Mouse (Mus musculus): ENCODE measurements around the gene Angel1. TPM values are rescaled to one million over a fixed set of nuclear protein-coding genes. Genes with fewer than 3 reads are reported as not detected.

Gene Angel1
- polyA plus RNA-seq, 1 experiment from 2014 or later: 0.80 TPM

GRCm38 (mm10) chr12:86699965-86700926 is 26.0 kb downstream of the Angel1 start:
- Histone ChIP-seq H3K4me2 (ENCODE audit: low read depth, low read length) (no peak overlapping the region), H3K9me3 (ENCODE audit: low read length) (no peaks in the 10 kb centered on the region), H3K27ac (ENCODE audit: low read depth) (no peak overlapping the region), H3K27me3 (ENCODE audit: insufficient read depth, low read length) (no peaks in the 10 kb centered on the region), H3K9ac (replicated peaks) (no peak overlapping the region), H3K36me3 (replicated peaks; ENCODE audit: insufficient read depth, low read length) (no peaks in the 10 kb centered on the region), H3K4me3 (ENCODE audit: low read depth, low read length) (no peak overlapping the region), H3K4me1 (ENCODE audit: insufficient read depth) (no peaks in the 10 kb centered on the region)
- TF ChIP-seq EP300 (IDR thresholded peaks at IDR 0.05; ENCODE audit: low read depth) (no peak), CTCF (IDR thresholded peaks at IDR 0.05; ENCODE audit: low read depth) (no peak)
- ATAC-seq (no peak), DNase-seq (no peak)
- 53% methylated on average over 19 of the region's 19 CpGs for WGBS (ENCODE audit: insufficient replicate concordance)

- Histone ChIP-seq H3K27me3 (ENCODE audit: insufficient read depth, low read length) (no peaks in the 10 kb centered on the region), H3K36me3 (replicated peaks; ENCODE audit: insufficient read depth, low read length) (no peaks in the 10 kb centered on the region), H3K4me3 (ENCODE audit: low read depth, low read length) (no peak overlapping the region), H3K4me1 (ENCODE audit: insufficient read depth) (no peaks in the 10 kb centered on the region), H3K4me2 (ENCODE audit: low read depth, low read length) (no peak overlapping the region), H3K9ac (replicated peaks) (no peak overlapping the region), H3K9me3 (ENCODE audit: low read length) (no peaks in the 10 kb centered on the region), H3K27ac (ENCODE audit: low read depth) (no peak overlapping the region)
- TF ChIP-seq EP300 (IDR thresholded peaks at IDR 0.05; ENCODE audit: low read depth): no peak
- no peak for TF ChIP-seq CTCF (IDR thresholded peaks at IDR 0.05; ENCODE audit: low read depth)
- ATAC-seq: no peak
- no peak for DNase-seq
Measured at GRCm38 (mm10) chr12:86698537-86698936, 27.7 kb downstream of the Angel1 start.

DNA sequence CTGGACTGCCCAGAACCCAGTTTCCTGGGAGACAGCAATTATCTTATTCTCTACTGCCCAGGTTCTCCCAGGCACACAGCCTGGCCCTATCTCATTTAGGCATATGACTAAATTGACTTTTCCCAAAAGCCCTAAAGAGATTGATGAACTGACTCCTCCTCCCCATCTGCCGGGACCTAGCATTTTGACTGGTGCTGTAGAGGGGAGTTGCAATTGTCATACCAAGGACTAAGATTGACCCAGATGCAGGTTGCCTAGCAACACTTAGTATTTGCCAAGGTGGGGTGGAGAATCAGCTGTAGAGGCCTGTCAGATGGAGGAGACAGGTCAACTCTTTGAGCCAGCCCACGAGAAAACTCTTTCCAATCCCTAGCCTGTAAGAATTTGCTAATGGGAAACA is 28.3 kb downstream of the Angel1 start:
- Histone ChIP-seq H3K4me1 (ENCODE audit: insufficient read depth) (no peaks in the 10 kb centered on the region), H3K9me3 (ENCODE audit: low read length) (no peaks in the 10 kb centered on the region), H3K9ac (replicated peaks) (no peak overlapping the region), H3K4me2 (ENCODE audit: low read depth, low read length) (no peak overlapping the region), H3K36me3 (replicated peaks; ENCODE audit: insufficient read depth, low read length) (no peaks in the 10 kb centered on the region), H3K27me3 (ENCODE audit: insufficient read depth, low read length) (no peaks in the 10 kb centered on the region), H3K4me3 (ENCODE audit: low read depth, low read length) (no peak overlapping the region), H3K27ac (ENCODE audit: low read depth) (no peak overlapping the region)
- ATAC-seq: no peak
- no peak for DNase-seq
- 64% methylated on average over 2 of the region's 2 CpGs for WGBS (ENCODE audit: insufficient replicate concordance)
- TF ChIP-seq CTCF (IDR thresholded peaks at IDR 0.05; ENCODE audit: low read depth): no peak
- no peak for TF ChIP-seq EP300 (IDR thresholded peaks at IDR 0.05; ENCODE audit: low read depth)

GRCm38 (mm10) chr12:86694441-86694840 is 31.8 kb downstream of the Angel1 start:
- 70% methylated on average over 1 of the region's 1 CpGs for WGBS (ENCODE audit: insufficient replicate concordance)
- H3K9me3 ChIP-seq (ENCODE audit: low read length): no peaks in the 10 kb centered on the region
- ATAC-seq: no peak

DNA sequence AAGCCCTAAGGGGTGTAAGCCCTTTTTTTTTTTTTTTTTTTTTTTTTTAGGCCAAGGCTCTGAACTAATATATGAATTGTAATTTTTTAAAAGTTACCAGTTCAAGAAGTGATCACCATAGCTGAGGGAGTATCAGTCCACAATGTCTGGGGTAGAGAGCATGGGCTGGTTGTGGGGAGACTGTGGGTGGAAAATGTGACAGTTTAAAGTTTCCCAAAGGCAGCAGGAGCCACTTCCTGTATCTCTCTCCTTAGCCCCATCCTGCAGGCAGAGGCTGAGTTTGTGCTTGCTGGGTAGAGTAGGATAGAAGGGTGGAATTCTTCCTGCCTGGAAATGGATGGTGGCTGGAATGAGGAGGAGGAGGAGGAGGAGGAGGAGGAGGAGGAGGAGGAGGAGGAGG is 32.9 kb downstream of the Angel1 start:
- TF ChIP-seq EP300 (IDR thresholded peaks at IDR 0.05; ENCODE audit: low read depth): no peak
- no peak for TF ChIP-seq CTCF (IDR thresholded peaks at IDR 0.05; ENCODE audit: low read depth)
- no peaks in the 10 kb centered on the region for H3K9me3 ChIP-seq (ENCODE audit: low read length)

More at GRCm38 (mm10) chr12:86694441-86694840, 31.8 kb downstream of the Angel1 start:
- Histone ChIP-seq H3K27ac (ENCODE audit: low read depth) (no peak overlapping the region), H3K9ac (replicated peaks) (no peak overlapping the region), H3K4me2 (ENCODE audit: low read depth, low read length) (no peak overlapping the region), H3K36me3 (replicated peaks; ENCODE audit: insufficient read depth, low read length) (no peaks in the 10 kb centered on the region), H3K4me3 (ENCODE audit: low read depth, low read length) (no peak overlapping the region), H3K4me1 (ENCODE audit: insufficient read depth) (no peaks in the 10 kb centered on the region), H3K27me3 (ENCODE audit: insufficient read depth, low read length) (no peaks in the 10 kb centered on the region)
- TF ChIP-seq CTCF (IDR thresholded peaks at IDR 0.05; ENCODE audit: low read depth) (no peak), EP300 (IDR thresholded peaks at IDR 0.05; ENCODE audit: low read depth) (no peak)
- no peak for DNase-seq

GRCm38 (mm10) chr12:86692471-86693356 is 33.5 kb downstream of the Angel1 start:
- no peak for DNase-seq
- Histone ChIP-seq H3K4me1 (ENCODE audit: insufficient read depth) (no peaks in the 10 kb centered on the region), H3K36me3 (replicated peaks; ENCODE audit: insufficient read depth, low read length) (no peaks in the 10 kb centered on the region), H3K9me3 (ENCODE audit: low read length) (no peaks in the 10 kb centered on the region), H3K27ac (ENCODE audit: low read depth) (no peak overlapping the region), H3K4me2 (ENCODE audit: low read depth, low read length) (no peak overlapping the region), H3K4me3 (ENCODE audit: low read depth, low read length) (no peak overlapping the region), H3K9ac (replicated peaks) (no peak overlapping the region), H3K27me3 (ENCODE audit: insufficient read depth, low read length) (no peaks in the 10 kb centered on the region)
- no peak for ATAC-seq
- 56% methylated on average over 5 of the region's 5 CpGs for WGBS (ENCODE audit: insufficient replicate concordance)
- no peak for TF ChIP-seq EP300 (IDR thresholded peaks at IDR 0.05; ENCODE audit: low read depth)

More for the DNA sequence above, 32.9 kb downstream of the Angel1 start:
- no peak overlapping the region for H3K4me3 ChIP-seq (ENCODE audit: low read depth, low read length)
- H3K4me2 ChIP-seq (ENCODE audit: low read depth, low read length): no peak overlapping the region
- H3K9ac ChIP-seq (replicated peaks): no peak overlapping the region
- H3K27me3 ChIP-seq (ENCODE audit: insufficient read depth, low read length): no peaks in the 10 kb centered on the region
- no peaks in the 10 kb centered on the region for H3K36me3 ChIP-seq (replicated peaks; ENCODE audit: insufficient read depth, low read length)
- H3K4me1 ChIP-seq (ENCODE audit: insufficient read depth): no peaks in the 10 kb centered on the region
- no peak overlapping the region for H3K27ac ChIP-seq (ENCODE audit: low read depth)
- no peak for ATAC-seq
- DNase-seq: no peak
